Mouse (Mus musculus): Measurements from ENCODE around the gene Actr10. TPM values are rescaled to one million over a fixed set of nuclear protein-coding genes. Genes with fewer than 3 reads are reported as not detected.

Gene Actr10
- total and polyA plus RNA-seq, 3 experiments: 60.2 to 168 (median 135) TPM

DNA sequence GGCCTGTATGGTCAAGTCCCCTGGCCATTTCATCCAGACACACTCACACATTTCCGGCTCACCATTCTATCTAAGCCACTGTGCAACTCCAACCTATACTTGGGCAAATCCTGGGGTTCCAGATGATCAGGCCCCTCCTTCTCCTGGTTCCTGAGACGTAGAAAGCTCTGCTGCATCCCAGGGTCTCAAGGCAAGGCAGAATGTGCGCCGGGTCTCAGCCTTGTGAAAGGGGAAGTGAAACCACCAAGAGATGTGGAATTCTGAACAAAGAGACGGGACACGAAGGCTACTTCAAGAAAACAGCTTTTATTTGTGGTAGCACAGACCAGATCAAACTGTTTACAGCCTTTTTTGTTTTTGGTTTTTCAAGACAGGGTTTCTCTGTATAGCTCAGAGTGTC, 68.5 kb downstream of the Actr10 start:
- Histone ChIP-seq H3K27ac (ENCODE audit: insufficient read depth, low read depth) (no peak overlapping the region), H3K79me2 (replicated peaks; ENCODE audit: control insufficient read depth, extremely low read depth, insufficient read depth, poor library complexity, severe bottlenecking) (peaks cover 14% of the 10 kb centered on the region), H3K4me1 (ENCODE audit: control insufficient read depth in 1 of 2, insufficient read depth in 2 of 2) (peaks cover 3 to 11% of the 10 kb centered on the region in 2 experiments; a peak in 2 of 4 replicates), H3K36me3 (replicated peaks in 1 of 2; ENCODE audit: control insufficient read depth in 1 of 2, insufficient read depth in 1 of 2, low read length in 1 of 2) (peaks cover 46 to 83% of the 10 kb centered on the region in 2 experiments), H3K27me3 (replicated peaks) (no peaks in the 10 kb centered on the region), H3K4me2 (ENCODE audit: insufficient read depth, low read depth, poor library complexity, severe bottlenecking) (no peak overlapping the region), H3K9me3 (replicated peaks; ENCODE audit: low read length) (no peaks in the 10 kb centered on the region), H3K9ac (ENCODE audit: insufficient read depth, low read depth) (no peak overlapping the region), H3K4me3 (replicated peaks in 1 of 3; ENCODE audit: low read depth in 2 of 3, low read length in 2 of 3, poor library complexity in 1 of 3) (no peak overlapping the region)
- DNase-seq (ENCODE audit: extremely low read depth): no peak
- TF ChIP-seq IRF4 (IDR thresholded peaks at IDR 0.05; ENCODE audit: low read depth, low read length) (peak; percentile 33; the same call in 1 of the 2 replicates), TCF12 (IDR thresholded peaks at IDR 0.05; ENCODE audit: low read depth, low read length) (no peak)
- dilution Hi-C loops (cut with MboI; ENCODE audit: extremely low pct_ligation_motif_present, extremely low pct_unique_long_range_greater_than_20kb, low sequenced_read_pairs) (no loop called here), in situ Hi-C loops (cut with MboI; ENCODE audit: low pct_ligation_motif_present, low pct_unique_long_range_greater_than_20kb, low sequenced_read_pairs) (no loop called here)

DNA sequence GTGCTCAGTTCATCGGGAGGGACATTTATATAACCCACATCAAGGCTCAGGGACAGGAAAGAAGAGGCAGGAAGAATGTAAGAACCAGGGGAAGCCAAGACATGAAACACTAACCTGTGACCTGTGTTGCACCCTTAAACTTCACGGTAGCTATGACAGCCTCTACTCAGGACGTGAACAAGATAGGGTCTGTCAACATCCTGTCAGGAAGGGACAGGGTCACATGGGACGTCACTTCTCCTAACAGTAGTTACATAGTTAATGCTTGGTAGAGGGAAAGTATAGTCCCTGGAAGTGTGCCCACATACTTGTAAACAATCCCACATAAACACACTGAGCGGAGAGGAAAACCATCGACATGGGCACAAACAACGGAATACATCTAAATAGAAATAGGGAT, 69.2 kb downstream of the Actr10 start:
- DNase-seq (ENCODE audit: extremely low read depth): no peak
- in situ Hi-C loops (cut with MboI; ENCODE audit: low pct_ligation_motif_present, low pct_unique_long_range_greater_than_20kb, low sequenced_read_pairs): no loop called here
- Histone ChIP-seq H3K27me3 (replicated peaks) (no peaks in the 10 kb centered on the region), H3K9ac (ENCODE audit: insufficient read depth, low read depth) (no peak overlapping the region), H3K4me1 (ENCODE audit: control insufficient read depth in 1 of 2, insufficient read depth in 2 of 2) (peaks cover 3 to 13% of the 10 kb centered on the region in 2 experiments; a peak in 2 of 4 replicates), H3K9me3 (replicated peaks; ENCODE audit: low read length) (no peaks in the 10 kb centered on the region), H3K4me3 (replicated peaks in 1 of 3; ENCODE audit: low read depth in 2 of 3, low read length in 2 of 3, poor library complexity in 1 of 3) (no peak overlapping the region), H3K79me2 (replicated peaks; ENCODE audit: control insufficient read depth, extremely low read depth, insufficient read depth, poor library complexity, severe bottlenecking) (peaks cover 16% of the 10 kb centered on the region), H3K36me3 (replicated peaks in 1 of 2; ENCODE audit: control insufficient read depth in 1 of 2, insufficient read depth in 1 of 2, low read length in 1 of 2) (peaks cover 46 to 82% of the 10 kb centered on the region in 2 experiments), H3K4me2 (ENCODE audit: insufficient read depth, low read depth, poor library complexity, severe bottlenecking) (no peak overlapping the region), H3K27ac (ENCODE audit: insufficient read depth, low read depth) (no peak overlapping the region)
- TF ChIP-seq IRF4 (IDR thresholded peaks at IDR 0.05; ENCODE audit: low read depth, low read length) (no peak), MEF2A (IDR thresholded peaks at IDR 0.05; ENCODE audit: borderline replicate concordance, low read depth, low read length) (no peak), KAT2A (IDR thresholded peaks at IDR 0.05; ENCODE audit: insufficient replicate concordance, low read length) (no peak), CHD2 (IDR thresholded peaks at IDR 0.05; ENCODE audit: low read length) (no peak), CHD1 (IDR thresholded peaks at IDR 0.05; ENCODE audit: low read depth, low read length) (no peak)
- dilution Hi-C loops (cut with MboI; ENCODE audit: extremely low pct_ligation_motif_present, extremely low pct_unique_long_range_greater_than_20kb, low sequenced_read_pairs): no loop called here

DNA sequence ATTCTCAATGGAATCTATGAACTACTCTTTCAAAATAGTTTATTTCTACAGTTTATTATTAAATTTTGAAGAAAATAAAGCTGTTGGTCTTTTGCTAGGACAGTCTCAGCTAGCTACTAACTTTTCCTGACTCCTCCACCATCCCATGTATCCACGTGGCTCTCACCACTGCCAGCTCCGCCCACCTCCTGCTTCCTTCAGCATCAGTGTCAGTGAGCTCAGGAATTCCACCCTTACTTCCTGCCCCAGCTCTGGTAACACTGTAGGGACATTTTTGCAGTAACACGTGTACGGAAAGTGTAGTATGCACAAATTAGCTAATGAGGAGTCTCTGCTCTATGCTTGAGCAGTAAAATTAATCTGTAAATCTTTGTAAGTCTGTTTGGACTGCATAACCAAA, 72.1 kb downstream of the Actr10 start:
- peaks cover 8 to 35% of the 10 kb centered on the region in 2 experiments; a peak in 3 of 4 replicates for H3K4me1 ChIP-seq (ENCODE audit: control insufficient read depth in 1 of 2, insufficient read depth in 2 of 2)
- H3K79me2 ChIP-seq (replicated peaks; ENCODE audit: control insufficient read depth, extremely low read depth, insufficient read depth, poor library complexity, severe bottlenecking): peaks cover 41% of the 10 kb centered on the region
- TF ChIP-seq EP300 (IDR thresholded peaks at IDR 0.05; ENCODE audit: low read length): no peak
- TF ChIP-seq RAD21 (IDR thresholded peaks at IDR 0.05; ENCODE audit: low read depth, low read length): no peak
- no peak for TF ChIP-seq JUND (conservative IDR thresholded peaks at IDR 0.05; ENCODE audit: low read depth, low read length)
- no peak overlapping the region for H3K9ac ChIP-seq (ENCODE audit: insufficient read depth, low read depth)
- no peak for DNase-seq (ENCODE audit: extremely low read depth)
- H3K9me3 ChIP-seq (replicated peaks; ENCODE audit: low read length): no peaks in the 10 kb centered on the region
- H3K4me3 ChIP-seq (replicated peaks in 1 of 3; ENCODE audit: low read depth in 2 of 3, low read length in 2 of 3, poor library complexity in 1 of 3): no peak overlapping the region
- in situ Hi-C loops (cut with MboI; ENCODE audit: low pct_ligation_motif_present, low pct_unique_long_range_greater_than_20kb, low sequenced_read_pairs): no loop called here
- dilution Hi-C loops (cut with MboI; ENCODE audit: extremely low pct_ligation_motif_present, extremely low pct_unique_long_range_greater_than_20kb, low sequenced_read_pairs): no loop called here
- H3K27me3 ChIP-seq (replicated peaks): no peaks in the 10 kb centered on the region
- H3K27ac ChIP-seq (ENCODE audit: insufficient read depth, low read depth): no peak overlapping the region
- H3K4me2 ChIP-seq (ENCODE audit: insufficient read depth, low read depth, poor library complexity, severe bottlenecking): no peak overlapping the region
- H3K36me3 ChIP-seq (replicated peaks in 1 of 2; ENCODE audit: control insufficient read depth in 1 of 2, insufficient read depth in 1 of 2, low read length in 1 of 2): peaks cover 37 to 74% of the 10 kb centered on the region in 2 experiments

Other genes starting within 250 kb of the Actr10 start
- 2.5 and 2.7 TPM in 2 replicates for gene Frmd6, start 112.3 kb upstream of the Actr10 start, total RNA-seq (2012; rRNA removed)
- gene Frmd6, start 112.3 kb upstream of the Actr10 start, total RNA-seq (2014; rRNA removed): 3.1 and 3.5 TPM in 2 replicates
- 4.5 and 4.7 TPM in 2 replicates for gene Frmd6, start 112.3 kb upstream of the Actr10 start, polyA plus RNA-seq (2012; ENCODE audit: insufficient read length, low read depth)
- gene Psma3, start 36.8 kb downstream of the Actr10 start, total RNA-seq (2012; rRNA removed): 271 and 341 TPM in 2 replicates
- gene Psma3, start 36.8 kb downstream of the Actr10 start, total RNA-seq (2014; rRNA removed): 538 and 617 TPM in 2 replicates
- gene Psma3, start 36.8 kb downstream of the Actr10 start, polyA plus RNA-seq (2012; ENCODE audit: insufficient read length, low read depth): 355 and 362 TPM in 2 replicates
- gene Arid4a, start 78.1 kb downstream of the Actr10 start, total RNA-seq (2012; rRNA removed): 9.7 and 10.7 TPM in 2 replicates
- gene Arid4a, start 78.1 kb downstream of the Actr10 start, total RNA-seq (2014; rRNA removed): 8.0 and 8.8 TPM in 2 replicates
- gene Arid4a, start 78.1 kb downstream of the Actr10 start, polyA plus RNA-seq (2012; ENCODE audit: insufficient read length, low read depth): 20.8 and 22.4 TPM in 2 replicates
- not detected in 2 replicates for gene Tomm20l, start 173.6 kb downstream of the Actr10 start, total RNA-seq (2012; rRNA removed)
- not detected in 2 replicates for gene Tomm20l, start 173.6 kb downstream of the Actr10 start, total RNA-seq (2014; rRNA removed)
- gene Tomm20l, start 173.6 kb downstream of the Actr10 start, polyA plus RNA-seq (2012; ENCODE audit: insufficient read length, low read depth): not detected in 2 replicates
- gene Timm9, start 198.8 kb downstream of the Actr10 start, total RNA-seq (2012; rRNA removed): 77.3 and 110 TPM in 2 replicates
- gene Timm9, start 198.8 kb downstream of the Actr10 start, total RNA-seq (2014; rRNA removed): 127 and 141 TPM in 2 replicates
- 82.8 and 83.0 TPM in 2 replicates for gene Timm9, start 198.8 kb downstream of the Actr10 start, polyA plus RNA-seq (2012; ENCODE audit: insufficient read length, low read depth)
- gene 2700049A03Rik, start 199.0 kb downstream of the Actr10 start, total RNA-seq (2012; rRNA removed): 7.7 TPM in 2 replicates
- gene 2700049A03Rik, start 199.0 kb downstream of the Actr10 start, total RNA-seq (2014; rRNA removed): 10.0 and 10.6 TPM in 2 replicates
- gene 2700049A03Rik, start 199.0 kb downstream of the Actr10 start, polyA plus RNA-seq (2012; ENCODE audit: insufficient read length, low read depth): 7.5 and 9.4 TPM in 2 replicates